Mouse (Mus musculus) A20 (cell line): ENCODE results near the gene Ttbk2.

Experiments
- DNase-seq: peaks from one replicate; pipeline ENCODE4 v3.0.0-alpha.2; 2011; ENCODE audit warnings: low read depth, low spot score

Ttbk2 gene

DNA sequence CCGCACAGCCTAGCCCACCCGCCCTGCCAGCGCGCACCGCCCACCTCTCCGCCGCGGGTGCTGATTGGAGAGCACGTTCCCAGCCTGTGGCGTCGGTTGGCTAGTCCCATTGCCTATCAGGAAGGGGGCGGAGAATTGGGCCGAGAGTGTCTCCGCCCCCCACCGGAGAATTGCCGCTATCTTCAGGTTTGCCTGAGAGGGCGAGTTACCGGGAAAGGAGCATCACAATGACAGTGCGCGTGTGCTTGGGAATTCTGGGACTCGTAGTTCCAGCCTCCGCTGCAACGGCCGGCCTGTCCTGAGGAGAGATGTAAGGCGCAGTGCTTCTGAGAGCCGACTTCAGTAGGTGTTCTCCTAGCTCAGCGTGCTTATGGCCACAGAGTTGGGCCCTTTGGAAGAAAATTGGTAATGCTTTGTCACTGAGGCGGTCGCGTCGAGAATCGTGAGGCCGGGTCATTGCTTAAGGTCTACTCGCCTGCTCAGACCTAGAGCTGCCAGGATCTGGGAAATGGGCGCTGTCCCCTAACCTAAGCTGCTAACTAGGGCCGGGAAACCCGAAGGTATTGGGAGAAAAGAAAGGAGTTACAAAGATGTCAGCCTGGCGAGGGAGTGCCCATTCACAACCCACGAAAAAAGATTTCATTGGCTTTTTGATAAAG lies at the start of gene Ttbk2:
TSS of gene Ttbk2 (minus strand) at position 181 of the 659 bp plus-strand sequence.
- peak; percentile 98 for DNase-seq

DNA sequence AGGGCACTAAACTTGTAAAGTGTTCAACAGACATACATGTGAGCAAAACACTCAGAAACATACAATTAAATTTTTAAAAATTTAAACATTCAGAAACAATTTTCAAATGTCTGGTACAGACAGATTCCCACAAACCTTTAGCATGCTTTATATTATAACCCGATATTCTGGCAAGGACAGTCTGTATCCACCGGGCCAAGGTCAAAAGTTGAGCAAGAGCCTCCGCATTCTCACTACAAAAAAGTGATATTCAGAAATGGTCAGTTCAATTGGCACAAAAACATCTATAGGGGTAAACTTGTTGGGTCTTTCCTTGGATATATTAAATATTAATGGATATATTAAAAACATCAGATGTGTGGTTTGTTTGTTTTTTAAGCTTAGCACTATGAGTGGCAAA lies 46.0 kb upstream of the Ttbk2 start:
- DNase-seq: no peak

DNA sequence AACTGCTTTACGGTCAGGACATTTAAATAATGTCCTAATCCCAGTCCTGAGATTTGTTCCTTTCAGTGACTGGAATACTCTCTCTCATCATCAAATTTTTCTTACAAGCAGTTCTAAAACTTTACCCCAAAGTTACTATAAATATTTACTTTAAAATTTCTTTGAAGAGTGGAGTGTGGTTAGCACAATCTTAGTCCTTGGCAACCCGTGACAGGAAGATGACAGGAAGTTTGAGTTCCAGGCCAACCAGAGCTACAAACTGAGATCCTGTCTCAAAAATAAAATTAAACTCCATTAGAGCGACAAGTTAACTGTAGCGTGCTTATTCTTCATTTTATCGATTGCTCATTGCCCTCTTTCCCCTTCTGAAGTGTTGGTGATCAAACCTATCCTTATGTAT lies 37.2 kb upstream of the Ttbk2 start:
- no peak for DNase-seq

DNA sequence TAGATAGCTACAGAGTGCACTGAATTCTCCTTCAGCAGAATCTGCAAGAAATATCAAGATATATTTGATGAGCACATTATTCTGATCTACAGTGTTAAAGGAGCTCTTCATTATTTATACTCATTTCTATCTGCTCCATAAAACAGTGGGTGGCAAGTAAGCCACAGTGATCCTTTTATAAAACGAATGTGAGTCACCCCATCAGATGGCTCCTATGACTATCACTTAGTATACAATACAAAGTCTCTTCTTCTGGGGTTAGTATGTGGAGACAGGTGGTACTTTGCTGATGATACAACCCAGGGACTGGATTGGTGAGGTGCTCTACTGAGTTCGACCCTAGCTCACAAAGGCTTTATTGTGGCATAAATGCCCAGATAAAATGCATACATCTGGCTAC lies 22.8 kb upstream of the Ttbk2 start:
- DNase-seq: no peak

DNA sequence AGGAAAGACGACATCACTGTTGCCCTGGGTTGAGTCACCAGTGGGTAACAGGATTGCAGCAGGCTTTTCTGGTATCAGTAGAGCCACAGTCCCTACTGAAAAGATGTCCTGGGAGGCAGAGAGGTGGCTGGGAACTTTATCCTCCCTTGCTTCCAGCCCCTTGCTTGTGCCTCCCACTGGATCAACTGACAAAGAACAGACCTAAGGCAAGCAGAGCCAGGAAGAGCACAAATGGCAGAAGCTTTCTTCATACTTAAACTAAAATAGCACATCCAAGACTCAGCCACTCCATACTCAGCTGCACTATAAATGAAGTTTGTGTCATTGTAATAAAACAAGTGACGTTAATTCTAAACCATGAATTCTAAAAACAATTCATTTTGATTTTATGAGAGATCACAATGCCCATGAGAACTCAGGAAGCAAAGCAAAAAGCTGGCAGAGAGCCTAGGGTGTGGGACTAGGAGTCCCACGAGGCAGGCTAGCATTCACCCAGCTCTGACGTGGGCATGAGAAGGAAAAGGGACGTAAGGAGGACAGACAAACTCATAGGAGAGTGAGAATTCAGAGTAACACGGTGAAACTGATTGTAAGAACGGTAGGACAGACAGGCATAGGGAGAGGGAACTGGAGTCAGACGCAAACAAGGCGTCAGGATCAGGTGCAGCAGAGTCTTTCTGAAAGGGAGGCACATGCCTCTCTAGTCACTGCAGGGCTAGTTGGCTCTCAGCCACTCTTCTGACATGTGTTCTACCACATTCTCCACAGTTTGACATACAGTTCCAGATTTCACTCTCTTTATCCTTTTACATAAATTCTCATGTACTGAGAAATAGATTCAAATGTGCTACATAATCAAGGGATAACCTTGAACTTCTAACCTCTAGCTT lies 21.3 kb upstream of the Ttbk2 start:
- no peak for DNase-seq

DNA sequence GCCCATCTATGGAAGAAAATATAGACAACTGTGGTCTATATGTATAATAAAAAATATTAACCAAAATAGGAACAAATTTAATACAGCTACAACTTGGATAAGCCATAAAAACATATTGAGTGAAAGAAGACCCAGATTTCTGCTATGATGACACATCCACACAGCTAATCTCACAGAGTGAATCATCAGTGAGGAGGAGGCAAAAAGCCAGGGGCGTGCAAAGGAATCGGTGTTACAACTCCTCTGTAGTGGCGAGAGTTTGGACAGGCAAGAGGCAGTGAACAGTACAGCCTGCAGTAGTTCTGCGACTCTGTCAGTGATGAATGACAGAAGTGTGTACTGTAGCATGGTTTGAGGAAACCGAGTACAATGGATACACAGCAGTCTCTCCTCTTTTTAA lies 16.9 kb upstream of the Ttbk2 start:
- DNase-seq: no peak

DNA sequence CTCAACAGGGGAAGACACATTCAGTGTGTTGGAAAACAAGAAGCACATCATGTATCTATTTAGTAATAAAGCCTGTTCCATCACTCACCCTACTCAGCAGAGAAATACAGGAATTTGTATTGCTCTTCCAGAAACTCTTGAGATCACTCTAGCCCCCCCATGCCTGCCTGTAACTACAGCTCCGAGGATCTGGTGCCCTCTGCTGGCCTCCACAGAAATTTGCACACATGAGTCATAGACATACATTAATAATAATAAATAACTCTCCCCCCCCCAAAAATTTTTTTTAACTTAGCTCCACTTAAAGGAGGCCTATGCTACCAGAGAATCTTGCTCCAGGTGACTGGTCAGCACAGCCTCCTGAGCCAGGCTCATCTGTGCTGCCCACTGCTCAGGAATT lies 16.2 kb upstream of the Ttbk2 start:
- DNase-seq: peak; percentile 58

DNA sequence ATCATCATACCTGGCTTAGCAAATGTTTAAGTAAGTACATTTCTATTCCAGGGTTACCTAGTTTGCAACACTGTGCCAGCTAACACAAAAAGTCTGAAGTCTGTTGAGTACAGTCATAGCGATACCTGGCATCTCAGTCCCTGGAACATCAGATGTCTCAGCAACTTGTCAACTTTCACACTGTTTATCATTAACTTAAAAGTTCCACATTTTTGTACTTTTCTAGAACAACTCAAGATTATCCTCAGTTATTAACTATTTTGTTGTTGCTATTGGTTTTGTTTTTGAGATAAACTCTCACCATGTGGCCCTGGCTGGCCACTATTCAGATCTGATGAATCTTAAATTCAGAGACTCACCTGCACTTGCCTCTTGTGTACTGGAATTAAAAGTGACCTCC lies 13.0 kb upstream of the Ttbk2 start:
- DNase-seq: no peak

DNA sequence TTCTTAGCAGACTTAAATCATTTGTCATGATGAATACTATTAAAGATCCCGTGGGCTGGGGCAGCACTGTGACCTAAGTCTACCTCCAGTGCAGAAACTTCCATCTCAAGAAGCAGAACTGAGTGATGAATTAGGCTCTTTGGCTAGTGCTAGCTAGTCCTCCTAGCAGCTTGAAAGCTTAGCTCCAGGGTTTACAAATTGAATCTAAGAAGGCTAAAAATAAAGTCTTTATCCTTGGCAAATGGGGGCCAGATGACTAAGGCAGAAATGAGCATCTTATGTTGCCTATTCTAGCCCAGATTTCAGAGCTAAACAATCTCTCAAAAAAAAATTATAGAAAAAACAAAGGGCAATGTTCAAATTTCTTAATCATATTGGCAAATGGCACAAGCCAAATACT lies 10.3 kb upstream of the Ttbk2 start:
- DNase-seq: no peak

DNA sequence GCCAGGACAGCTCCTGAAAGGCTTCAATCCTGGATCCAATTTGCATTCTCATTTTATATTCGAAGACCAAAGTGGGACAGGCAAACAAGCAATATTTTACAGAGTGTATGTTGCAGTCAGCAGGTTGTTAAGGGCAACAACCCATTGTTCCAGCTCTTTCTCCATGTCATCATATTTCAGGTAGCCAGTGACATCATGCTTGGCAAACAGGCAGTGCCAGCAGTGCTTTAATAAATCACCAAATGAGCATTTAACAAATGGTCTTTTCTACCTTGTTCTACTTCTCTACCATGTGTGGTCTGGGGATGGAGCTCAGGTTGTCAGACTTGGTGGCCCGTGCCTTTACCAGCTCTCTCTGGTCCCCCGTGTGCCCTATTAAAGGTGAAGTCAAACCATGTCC lies 7.7 kb upstream of the Ttbk2 start:
- DNase-seq: no peak

DNA sequence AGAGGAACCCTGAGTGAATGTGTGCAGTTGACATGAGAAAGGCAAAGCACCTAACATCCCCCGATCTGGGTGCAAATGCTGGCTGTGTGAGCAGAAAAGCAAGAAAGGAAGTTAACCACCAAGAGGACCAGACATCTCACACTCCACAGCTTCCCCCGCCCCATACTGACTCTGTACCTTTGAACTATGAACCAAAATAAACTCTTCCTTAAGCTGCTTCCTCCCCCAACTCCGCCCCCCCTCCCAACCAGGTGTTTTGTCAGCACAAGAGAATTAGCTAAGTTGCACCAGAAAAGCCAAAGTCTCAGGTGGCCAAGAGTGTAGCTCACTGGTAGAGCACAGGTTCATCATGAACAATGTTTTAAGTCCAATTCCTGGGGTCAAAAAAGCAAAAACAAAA lies 2.7 kb upstream of the Ttbk2 start:
- DNase-seq: peak; percentile 68

DNA sequence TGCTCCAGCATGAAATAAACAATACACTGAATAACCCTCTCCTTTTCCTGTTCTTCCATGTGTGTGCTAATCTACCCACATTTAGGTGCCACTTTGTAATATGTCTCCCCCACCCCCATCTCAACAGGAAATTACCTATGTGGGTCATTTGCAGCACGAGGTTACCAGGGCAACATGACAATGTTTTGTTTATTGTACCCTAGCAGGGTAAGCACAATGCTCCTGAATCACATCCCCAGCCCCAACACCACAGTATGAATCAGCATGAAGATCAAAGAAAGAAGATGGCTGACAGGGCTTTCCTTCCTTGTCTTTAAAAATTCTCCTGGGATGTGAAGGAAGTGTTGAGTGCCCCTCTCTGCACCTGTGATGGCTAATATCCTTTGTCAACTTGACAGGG lies 2.2 kb upstream of the Ttbk2 start:
- peak; percentile 43 for DNase-seq

DNA sequence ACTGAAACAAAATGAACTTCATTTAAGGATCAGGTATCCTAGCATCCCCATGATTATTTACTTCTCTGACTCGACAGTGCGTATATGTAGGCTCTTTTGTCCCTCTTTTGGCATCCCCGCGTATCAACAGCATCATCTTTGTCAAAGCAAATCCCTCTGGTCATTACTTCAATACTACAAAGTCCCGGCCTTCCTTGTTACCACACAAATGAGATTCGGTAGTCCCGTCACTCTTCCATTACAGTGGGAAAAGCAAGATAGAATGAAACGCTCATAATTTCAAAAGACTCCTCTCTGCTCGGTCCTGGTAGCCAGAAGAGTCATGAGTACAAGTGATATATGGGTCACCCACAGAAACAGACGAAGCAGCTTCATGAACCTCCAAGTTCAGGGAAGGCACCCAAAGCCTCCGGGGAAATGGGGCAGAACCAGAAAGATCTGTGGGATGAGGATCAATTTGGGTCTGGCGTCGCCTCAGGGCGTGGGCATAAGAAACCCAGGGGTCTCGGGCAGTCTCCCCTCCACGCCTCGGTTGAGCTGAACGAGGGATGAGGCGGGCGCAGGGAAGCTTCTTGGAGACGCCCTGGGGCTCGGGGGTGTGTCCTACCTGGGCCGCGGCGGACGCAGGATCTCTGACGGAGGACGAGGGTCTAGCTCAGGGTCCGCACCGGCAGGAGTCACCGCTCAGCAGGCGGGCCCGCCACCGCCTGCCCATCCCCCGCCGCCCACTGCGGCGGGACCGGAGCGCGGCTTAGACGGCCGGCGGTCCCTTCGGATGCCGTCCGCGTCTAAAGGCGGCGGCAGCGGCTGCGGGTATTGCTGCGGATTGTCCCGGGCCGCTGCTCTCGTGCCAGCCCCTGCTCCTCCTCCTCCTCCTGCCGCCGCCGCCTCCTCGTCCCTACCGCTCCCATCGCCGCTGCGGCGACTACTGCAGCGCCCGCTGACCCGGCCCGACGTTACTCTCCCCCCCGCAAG lies 668 bp downstream of the Ttbk2 start, which contains the start of gene Cdan1:
TSS of gene Cdan1 (minus strand) at position 680 of the 975 bp plus-strand sequence.
- no peak for DNase-seq

DNA sequence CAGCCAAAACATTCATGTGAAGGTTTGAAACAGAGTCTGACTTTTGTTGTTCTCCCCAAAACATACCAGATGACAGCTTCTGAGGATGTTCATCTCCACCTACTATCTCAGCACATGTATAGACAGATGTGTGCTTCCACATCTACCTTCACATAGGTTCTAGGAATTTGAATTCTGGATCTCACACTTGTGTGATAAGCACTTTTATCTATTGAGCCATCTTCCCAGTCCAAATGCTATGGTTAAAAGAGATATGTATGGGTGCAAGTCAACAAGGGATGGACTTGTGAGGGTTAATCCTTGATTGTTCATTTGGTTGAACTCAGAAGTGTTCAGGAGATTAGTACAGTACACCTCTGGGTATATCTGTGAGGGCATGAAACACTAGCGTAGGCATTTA lies 5.1 kb downstream of the Ttbk2 start:
- no peak for DNase-seq

DNA sequence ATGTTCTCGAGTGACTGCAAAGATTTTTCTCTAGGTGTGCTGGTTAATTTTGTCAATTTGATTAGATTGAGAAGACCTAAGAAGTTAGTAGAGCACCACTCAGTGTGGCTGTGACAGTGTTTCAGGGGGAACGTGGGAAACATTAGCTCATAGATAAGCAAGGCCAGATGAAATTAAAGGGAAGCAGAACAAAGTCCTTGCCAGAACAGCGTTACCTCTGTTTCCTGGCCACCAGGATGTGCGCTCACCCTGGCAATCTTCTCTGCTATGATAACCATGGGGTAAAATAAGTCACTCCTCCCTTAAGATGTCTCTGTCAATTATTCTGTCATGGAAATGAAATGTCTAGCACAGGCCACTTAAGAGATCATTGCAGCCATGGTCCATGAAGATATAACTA lies 6.4 kb downstream of the Ttbk2 start:
- DNase-seq: no peak

DNA sequence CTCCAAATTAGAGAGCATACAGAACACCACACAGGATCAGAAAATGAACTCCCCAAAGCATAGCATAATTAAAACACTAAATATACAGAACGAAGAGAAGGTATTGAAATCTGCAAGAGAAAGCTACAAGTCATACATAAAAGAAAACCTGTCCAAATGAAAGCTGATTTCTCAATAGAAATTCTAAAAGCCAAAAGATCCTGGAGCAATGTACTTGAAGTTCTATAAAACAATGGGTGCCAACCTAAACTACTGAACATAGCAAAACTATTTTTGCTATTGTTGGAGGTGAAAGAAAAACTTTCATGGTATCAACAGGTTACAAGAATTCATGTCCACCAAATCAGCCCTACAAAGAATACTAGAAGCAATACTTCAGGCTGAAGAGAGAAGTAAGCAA lies 9.2 kb downstream of the Ttbk2 start:
- DNase-seq: no peak

DNA sequence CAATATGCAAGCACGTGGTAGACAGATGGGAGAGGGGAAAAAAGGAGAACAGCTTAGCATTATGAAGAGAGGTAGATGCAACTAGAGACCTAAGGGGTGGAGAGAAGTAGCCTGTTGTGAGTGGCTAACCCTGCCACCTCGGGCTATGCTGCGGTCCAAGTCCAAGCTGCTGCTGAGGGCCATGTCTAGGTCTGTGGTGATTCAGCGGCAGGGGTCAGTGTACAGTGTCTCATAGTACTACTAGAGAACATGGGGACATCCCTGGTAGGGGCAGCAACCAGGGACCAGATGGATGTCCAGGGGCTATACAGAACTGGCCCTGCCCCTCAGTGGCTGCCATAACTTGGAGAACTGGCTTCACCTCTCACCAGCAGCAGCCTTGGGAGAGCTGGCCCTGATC lies 15.2 kb downstream of the Ttbk2 start:
- no peak for DNase-seq

DNA sequence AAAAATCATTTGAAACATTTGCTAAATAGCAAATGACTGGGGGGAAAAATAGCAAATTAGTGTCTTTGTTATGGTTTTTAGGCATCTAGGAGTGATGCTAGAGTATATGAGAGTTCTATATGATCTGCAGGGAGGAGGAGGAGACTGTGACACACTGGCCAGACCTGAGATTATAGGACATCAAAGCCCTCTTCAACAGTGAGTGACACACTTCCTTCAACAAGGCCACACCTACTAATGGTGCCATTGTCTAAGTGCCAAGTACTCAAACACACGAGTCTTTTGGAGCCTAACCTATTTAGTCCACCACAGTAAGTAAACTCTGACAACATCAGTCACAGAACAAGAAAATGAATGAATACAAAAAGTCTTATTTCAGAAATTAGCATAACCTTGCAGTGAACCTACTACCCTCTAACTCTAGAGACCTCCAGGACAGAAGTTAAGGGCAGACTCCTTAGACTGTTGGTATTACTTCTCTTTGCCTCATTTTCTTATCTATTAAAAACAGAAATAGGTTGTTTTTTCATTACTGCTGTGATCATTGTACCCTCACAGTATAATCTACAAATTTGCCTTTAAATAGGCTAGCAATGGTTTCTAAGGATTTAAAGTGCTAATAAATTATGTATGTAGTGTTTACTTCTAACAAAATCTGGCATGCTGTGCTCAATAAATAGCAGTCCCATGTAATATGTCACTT lies 23.3 kb downstream of the Ttbk2 start:
- no peak for DNase-seq

DNA sequence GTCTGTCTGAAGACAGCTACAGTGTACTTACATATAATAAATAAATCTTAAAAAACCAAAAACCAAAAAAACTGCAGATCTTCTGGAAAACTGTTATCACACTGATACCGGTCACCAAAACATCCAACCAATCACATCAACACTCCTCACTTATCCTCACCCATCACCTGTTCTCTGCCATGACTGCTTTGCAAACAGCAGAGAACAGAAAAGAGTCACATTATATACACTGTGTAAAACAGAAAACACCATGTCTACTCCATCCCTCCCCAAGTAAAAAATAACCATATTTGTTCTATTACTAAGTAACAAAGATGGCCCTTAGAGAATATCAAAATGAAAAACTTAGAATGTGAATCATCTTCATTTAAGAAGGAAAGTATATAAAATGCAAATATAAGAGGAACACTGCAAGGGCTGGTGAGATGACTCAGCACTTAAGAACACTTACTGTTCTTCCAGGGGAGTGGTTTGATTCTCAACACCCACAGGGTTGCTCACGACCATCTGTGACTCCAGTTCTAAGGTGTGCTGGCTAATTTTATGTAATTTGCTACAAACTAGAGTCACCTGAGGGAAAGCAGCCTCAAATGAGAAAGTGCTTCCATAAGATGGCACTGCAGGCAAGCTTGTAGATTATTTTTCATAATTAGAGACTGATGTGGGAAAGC lies 80.0 kb downstream of the Ttbk2 start:
- peak; percentile 13 for DNase-seq

DNA sequence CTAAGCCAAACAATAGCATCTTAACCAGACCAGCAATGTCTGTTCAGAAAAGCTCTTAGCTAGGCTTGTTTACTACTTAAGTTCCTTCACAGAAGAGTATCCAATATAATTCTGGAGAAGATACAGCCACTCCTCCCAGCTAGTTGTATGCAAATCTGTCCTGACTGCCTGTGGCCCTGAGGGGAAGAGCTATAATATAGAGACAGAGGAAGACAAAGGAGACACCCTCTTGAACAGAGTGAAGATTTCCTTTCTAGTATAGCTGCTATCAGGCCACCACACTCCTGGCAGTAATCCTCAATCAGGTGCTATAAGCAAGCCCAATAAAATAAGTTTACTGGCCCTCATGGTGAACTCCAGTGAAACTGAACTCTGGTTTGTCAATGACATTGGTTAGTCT lies 88.5 kb downstream of the Ttbk2 start:
- DNase-seq: no peak

DNA sequence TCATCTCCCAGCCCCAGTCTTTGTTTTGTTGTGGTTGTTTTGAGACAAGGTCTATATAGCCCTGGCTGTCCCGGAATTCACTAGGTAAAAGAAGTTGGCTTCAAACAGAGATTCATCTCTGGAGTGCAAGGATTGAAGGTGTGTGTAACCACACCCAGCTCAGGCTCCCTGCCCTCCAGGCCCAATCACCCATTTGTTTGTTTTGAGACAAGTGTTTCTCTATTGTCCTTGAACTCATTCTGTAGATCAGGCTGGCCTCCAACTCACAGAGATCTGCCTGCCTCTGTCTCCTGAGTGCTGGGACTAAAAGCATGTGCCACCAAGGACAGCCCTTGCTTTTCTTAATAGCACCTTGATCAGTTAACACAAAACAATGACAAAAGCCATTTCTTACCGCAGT lies 102.4 kb downstream of the Ttbk2 start:
- DNase-seq: no peak
